Mouse (Mus musculus) hindbrain, embryonic 12.5 days (tissue): ENCODE data around the gene Gnb2. TPM values are rescaled to one million over a fixed set of nuclear protein-coding genes. Genes with fewer than 3 reads are reported as not detected.

Experiments used
- ATAC-seq: fragments of 200-750 bp; cut with Nextera tagmentation; 2 replicates; pipeline ENCODE4 v1.8.0; 2017; ENCODE audit warnings: moderate TSS enrichment; ENCODE audit not compliant: low FRiP score
- H3K27ac ChIP-seq: fragments of 300-500 bp; sonication (generic); 2 replicates; pipeline ENCODE4 v1.5.1; 2016; ENCODE audit warnings: mild to moderate bottlenecking
- H3K27me3 ChIP-seq: fragments of 300-500 bp; sonication (generic); 2 replicates; pipeline ENCODE4 v1.6.1; 2016; ENCODE audit warnings: mild to moderate bottlenecking
- H3K36me3 ChIP-seq: fragments of 300-500 bp; sonication (generic); 2 replicates; pipeline ENCODE4 v1.6.1; 2016; ENCODE audit warnings: mild to moderate bottlenecking
- H3K4me1 ChIP-seq: fragments of 300-500 bp; sonication (generic); 2 replicates; pipeline ENCODE4 v1.6.1; 2016
- H3K4me2 ChIP-seq: fragments of 300-500 bp; sonication (generic); replicated peaks from 2 replicates; pipeline ENCODE4 v1.6.1; 2016; ENCODE audit warnings: mild to moderate bottlenecking
- H3K4me3 ChIP-seq: fragments of 300-500 bp; sonication (generic); 2 replicates; pipeline ENCODE4 v1.5.1; 2016; ENCODE audit warnings: mild to moderate bottlenecking
- H3K9ac ChIP-seq: fragments of 300-500 bp; sonication (generic); 2 replicates; pipeline ENCODE4 v1.6.1; 2016; ENCODE audit warnings: mild to moderate bottlenecking, moderate library complexity
- H3K9me3 ChIP-seq: fragments of 300-500 bp; sonication (generic); replicated peaks from 2 replicates; pipeline ENCODE4 v1.6.1; 2016; ENCODE audit warnings: mild to moderate bottlenecking
- WGBS: fragments of 180-500 bp; shearing (Covaris S2); methylation state at CpG from one replicate; pipeline ENCODE4 v1.1.7; 2016; 5-methylcytosine and 5-hydroxymethylcytosine counted together
- microRNA-seq: library from miRNA; unstranded; fragments of <30 nt; microRNA quantifications from one replicate; pipeline ENCODE4, GENCODE M21; 2017
- polyA plus RNA-seq: library from polyadenylated mRNA; unstranded; fragments of >200 nt; fragmentation: Nextera tagmentation; extraction: Ambion mirVana; gene quantifications from 2 replicates; pipeline ENCODE4 v1.2.1, GENCODE M21; 2016

The Gnb2 gene
- polyA plus RNA-seq, 1 experiment from 2014 or later: 467 TPM

DNA sequence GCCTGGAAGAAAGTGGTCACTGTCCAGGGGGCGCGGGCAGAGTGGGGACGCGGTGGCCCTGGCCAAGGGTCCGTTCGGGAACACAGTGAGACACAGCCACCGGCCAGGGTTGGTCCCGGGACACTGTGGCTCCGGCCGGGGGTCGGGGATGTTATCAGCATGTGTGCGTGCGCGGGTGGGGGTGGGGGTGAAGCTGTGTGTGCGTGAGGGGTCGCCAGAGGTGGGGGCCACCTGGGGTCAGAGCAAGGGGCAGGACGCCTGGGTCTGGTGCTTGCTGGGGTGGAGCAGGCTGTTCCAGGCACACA is 47.5 kb downstream of the Gnb2 start:
- Histone ChIP-seq H3K4me1 (peaks cover 18% of the 10 kb centered on the region), H3K36me3 (no peaks in the 10 kb centered on the region), H3K9me3 (no peaks in the 10 kb centered on the region), H3K27ac (no peak overlapping the region), H3K9ac (peak overlapping the region; percentile 42), H3K4me3 (peak overlapping the region; percentile 31), H3K27me3 (peaks cover 11% of the 10 kb centered on the region), H3K4me2 (peak overlapping the region; percentile 62)
- WGBS: under 1% methylated on average over 17 of the region's 17 CpGs
- no peak for ATAC-seq

DNA sequence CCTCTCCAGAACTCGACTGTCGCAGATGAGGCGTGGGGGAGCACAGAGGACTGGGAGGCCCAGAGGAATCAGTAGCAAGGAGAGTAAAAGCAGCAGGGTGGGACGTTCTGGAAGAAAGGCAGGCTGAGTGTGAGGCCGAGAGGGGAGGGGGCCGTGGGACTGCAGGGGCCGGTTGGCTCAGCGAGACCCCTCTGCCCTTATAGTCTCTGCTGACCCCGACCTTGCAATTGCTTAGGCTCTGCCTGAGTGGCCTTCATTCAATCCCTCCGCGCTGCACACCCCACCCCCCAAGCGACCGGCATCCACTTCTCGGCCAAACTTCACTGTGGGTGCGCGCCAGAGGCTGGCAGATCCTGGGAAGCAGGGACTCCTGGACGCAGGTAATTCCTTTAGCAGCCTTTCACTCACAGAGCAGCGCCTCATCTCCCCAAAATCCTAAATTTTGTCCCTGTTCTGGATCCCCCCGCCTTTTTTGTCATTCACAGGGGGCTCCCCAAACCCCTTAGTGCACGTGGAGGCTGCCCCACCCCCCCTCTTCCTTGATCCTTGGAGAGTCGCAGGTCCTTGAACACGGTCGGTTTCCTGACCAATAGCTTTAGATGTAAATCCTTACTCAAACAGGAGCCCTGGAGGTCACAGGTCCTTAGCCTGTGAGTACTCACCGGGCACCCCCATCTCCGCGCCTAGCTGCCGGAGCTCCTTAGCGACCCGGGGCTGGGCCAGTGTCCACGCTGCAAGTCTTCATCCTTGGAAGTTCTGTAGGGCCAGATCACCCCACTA is 48.0 kb downstream of the Gnb2 start:
- peak overlapping the region; percentile 31 for H3K4me3 ChIP-seq
- H3K36me3 ChIP-seq: no peaks in the 10 kb centered on the region
- WGBS: 4% methylated on average over 29 of the region's 30 CpGs
- H3K4me2 ChIP-seq: peak overlapping the region; percentile 62
- no peaks in the 10 kb centered on the region for H3K9me3 ChIP-seq
- H3K27me3 ChIP-seq: peaks cover 11% of the 10 kb centered on the region
- H3K9ac ChIP-seq: peak overlapping the region; percentile 42; the same call in 1 of the 2 replicates
- H3K4me1 ChIP-seq: peaks cover 18% of the 10 kb centered on the region
- ATAC-seq: no peak
- no peak overlapping the region for H3K27ac ChIP-seq

DNA sequence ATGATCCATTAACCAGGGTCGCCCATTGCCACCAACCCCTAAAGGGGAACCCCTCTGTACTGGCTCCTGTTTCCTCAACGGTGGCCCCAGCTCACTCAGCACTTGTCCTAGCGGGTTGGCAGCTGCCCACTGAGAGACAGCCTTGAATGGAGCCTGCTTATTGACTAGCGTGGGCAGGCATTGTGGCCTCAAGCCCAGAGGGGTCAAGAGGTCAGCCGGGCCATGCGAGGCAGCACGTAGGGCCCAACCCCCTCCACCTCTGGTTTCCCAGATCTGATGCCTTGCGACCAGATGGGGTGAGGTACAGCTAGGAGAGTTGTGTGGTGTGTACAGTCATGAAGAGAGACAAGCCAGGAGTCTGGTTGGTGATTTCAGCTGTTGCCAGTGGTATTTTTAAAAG is 51.4 kb downstream of the Gnb2 start:
- Histone ChIP-seq H3K4me1 (peaks cover 18% of the 10 kb centered on the region), H3K27ac (no peak overlapping the region), H3K36me3 (no peaks in the 10 kb centered on the region), H3K4me2 (no peak overlapping the region), H3K27me3 (peaks cover 11% of the 10 kb centered on the region), H3K9ac (no peak overlapping the region), H3K4me3 (no peak overlapping the region), H3K9me3 (no peaks in the 10 kb centered on the region)
- ATAC-seq: no peak
- 8% methylated on average over 8 of the region's 8 CpGs for WGBS

DNA sequence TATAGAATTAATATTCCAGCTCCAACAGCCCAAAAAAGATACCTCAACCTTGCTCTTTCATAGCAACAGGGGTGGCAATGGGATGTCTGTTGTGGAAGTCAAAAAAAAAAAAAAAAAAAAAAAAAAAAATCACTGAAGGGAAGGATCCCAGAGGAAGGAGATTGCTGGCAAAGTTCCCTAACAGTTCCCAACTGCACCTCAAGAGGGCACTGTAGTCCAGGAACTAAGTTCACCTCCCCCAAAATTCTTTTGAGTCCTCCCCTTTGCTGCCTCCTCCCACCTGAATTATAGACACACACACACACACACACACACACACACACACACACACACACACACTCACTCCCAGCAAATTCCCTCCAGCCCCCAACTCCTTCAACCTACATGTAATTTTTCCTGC is 52.2 kb downstream of the Gnb2 start:
- Histone ChIP-seq H3K9ac (no peak overlapping the region), H3K4me3 (no peak overlapping the region), H3K27ac (no peak overlapping the region), H3K9me3 (no peaks in the 10 kb centered on the region), H3K27me3 (peaks cover 11% of the 10 kb centered on the region), H3K4me1 (peaks cover 17% of the 10 kb centered on the region), H3K4me2 (no peak overlapping the region), H3K36me3 (no peaks in the 10 kb centered on the region)
- no peak for ATAC-seq

Small RNA genes within 50 kb of the gene (microRNA-seq; reads per million reads assigned to microRNA genes)
- 1.9 reads per million for gene Mir6418

Other genes with a start within 250 kb of the Gnb2 start
- 12.6 and 13.1 TPM in 2 replicates for gene Ache, start 246.0 kb downstream of the Gnb2 start, polyA plus RNA-seq
- 8.1 and 10.3 TPM in 2 replicates for gene Ufsp1, start 238.9 kb downstream of the Gnb2 start, polyA plus RNA-seq
- 151 and 152 TPM in 2 replicates for gene Srrt, start 225.8 kb downstream of the Gnb2 start, polyA plus RNA-seq
- 40.0 and 40.7 TPM in 2 replicates for gene Trip6, start 219.1 kb downstream of the Gnb2 start, polyA plus RNA-seq
- 21.9 and 23.6 TPM in 2 replicates for gene Slc12a9, start 199.9 kb downstream of the Gnb2 start, polyA plus RNA-seq
- gene Ephb4, start 183.4 kb downstream of the Gnb2 start, polyA plus RNA-seq: 40.9 and 45.0 TPM in 2 replicates
- 0.09 and 0.15 TPM in 2 replicates for gene Zan, start 56.4 kb downstream of the Gnb2 start, polyA plus RNA-seq
- 60.7 and 61.3 TPM in 2 replicates for gene Pop7, start 31.0 kb downstream of the Gnb2 start, polyA plus RNA-seq
- 17.9 and 19.0 TPM in 2 replicates for gene Gigyf1, start 15.0 kb downstream of the Gnb2 start, polyA plus RNA-seq
- gene Epo, start 268 bp downstream of the Gnb2 start, polyA plus RNA-seq: not detected in 2 replicates
- 103 and 108 TPM in 2 replicates for gene Actl6b, start 20.0 kb upstream of the Gnb2 start, polyA plus RNA-seq
- gene Tfr2, start 36.3 kb upstream of the Gnb2 start, polyA plus RNA-seq: 3.3 and 3.4 TPM in 2 replicates
- gene Mospd3, start 67.5 kb upstream of the Gnb2 start, polyA plus RNA-seq: 38.7 and 40.0 TPM in 2 replicates
- gene Pcolce, start 80.3 kb upstream of the Gnb2 start, polyA plus RNA-seq: 66.6 and 82.5 TPM in 2 replicates
- 0.23 and 0.25 TPM in 2 replicates for gene Fbxo24, start 95.5 kb upstream of the Gnb2 start, polyA plus RNA-seq
- gene Lrch4, start 95.6 kb upstream of the Gnb2 start, polyA plus RNA-seq: 32.4 and 34.3 TPM in 2 replicates
- 8.3 and 10.8 TPM in 2 replicates for gene Gm20605, start 95.7 kb upstream of the Gnb2 start, polyA plus RNA-seq
- gene Sap25, start 107.8 kb upstream of the Gnb2 start, polyA plus RNA-seq: 7.6 and 8.0 TPM in 2 replicates
- 0.10 and 0.22 TPM in 2 replicates for gene Irs3, start 112.2 kb upstream of the Gnb2 start, polyA plus RNA-seq
- 21.2 and 22.4 TPM in 2 replicates for gene Agfg2, start 151.2 kb upstream of the Gnb2 start, polyA plus RNA-seq
- gene Nyap1, start 208.1 kb upstream of the Gnb2 start, polyA plus RNA-seq: 20.9 and 22.2 TPM in 2 replicates
- 81.8 and 82.9 TPM in 2 replicates for gene Tsc22d4, start 212.2 kb upstream of the Gnb2 start, polyA plus RNA-seq
- 55.1 and 59.7 TPM in 2 replicates for gene Ppp1r35, start 245.3 kb upstream of the Gnb2 start, polyA plus RNA-seq